Mouse (Mus musculus) thymus, adult 18-20 months (tissue): ENCODE results near the gene Mbnl3.

ENCODE experiments used
- DNase-seq, 2 experiments: peaks; one replicate each; pipeline ENCODE4 v3.0.0; 2022; ENCODE audit warnings: mixed read lengths in 2 of 2

Gene Mbnl3

GRCm38 (mm10) chrX:51206432-51206831, at the start of gene Mbnl3:
Mbnl3 (minus strand) TSS chrX:51206532.
- DNase-seq = no peak

- DNase-seq = peak; percentile 45 to 46
These were observed 596 bp downstream of the Mbnl3 start for GRCm38 (mm10) chrX:51205548-51206324.

- DNase-seq = peak; percentile 52 to 64
These were observed 1.4 kb downstream of the Mbnl3 start for GRCm38 (mm10) chrX:51204626-51205547.

- no peak for DNase-seq
These were observed 9.3 kb downstream of the Mbnl3 start for GRCm38 (mm10) chrX:51197012-51197411.

GRCm38 (mm10) chrX:51171914-51172313, 34.4 kb downstream of the Mbnl3 start:
- no peak for DNase-seq

GRCm38 (mm10) chrX:51171413-51171812, 34.9 kb downstream of the Mbnl3 start:
- DNase-seq = no peak

- no peak for DNase-seq
These were observed 35.9 kb downstream of the Mbnl3 start for GRCm38 (mm10) chrX:51170404-51170803.

GRCm38 (mm10) chrX:51169476-51170045, 36.8 kb downstream of the Mbnl3 start:
- no peak for DNase-seq

GRCm38 (mm10) chrX:51167976-51168375, 38.4 kb downstream of the Mbnl3 start:
- DNase-seq = no peak

- DNase-seq = no peak
These were observed 41.6 kb downstream of the Mbnl3 start for GRCm38 (mm10) chrX:51164766-51165165.

GRCm38 (mm10) chrX:51148436-51148835, 57.9 kb downstream of the Mbnl3 start:
- no peak for DNase-seq

- no peak for DNase-seq
These were observed 60.0 kb downstream of the Mbnl3 start for GRCm38 (mm10) chrX:51146351-51146750.

- DNase-seq = no peak
These were observed 66.3 kb downstream of the Mbnl3 start for GRCm38 (mm10) chrX:51140055-51140454.

GRCm38 (mm10) chrX:51131325-51131724, 75.0 kb downstream of the Mbnl3 start:
- no peak for DNase-seq

GRCm38 (mm10) chrX:51102748-51103147, 103.6 kb downstream of the Mbnl3 start:
- no peak for DNase-seq

GRCm38 (mm10) chrX:51084972-51085371, 121.4 kb downstream of the Mbnl3 start:
- no peak for DNase-seq

- no peak for DNase-seq
These were observed 122.1 kb downstream of the Mbnl3 start for GRCm38 (mm10) chrX:51084211-51084610.

- DNase-seq = no peak
These were observed 129.6 kb downstream of the Mbnl3 start for GRCm38 (mm10) chrX:51076744-51077143.
